Mouse (Mus musculus) brain, embryonic 14.5 days (tissue): ENCODE data around the gene Pank4. TPM values are rescaled to one million over a fixed set of nuclear protein-coding genes. Genes with fewer than 3 reads are reported as not detected.

ENCODE experiments used
- DNase-seq: peaks from one replicate; pipeline ENCODE4 v3.0.0-alpha.2; 2011; ENCODE audit warnings: low read depth
- CTCF ChIP-seq: fragments of 200-500 bp; IDR thresholded peaks from 2 replicates; pipeline ENCODE4 v1.5.1; 2012; ENCODE audit warnings: inconsistent platforms, mild to moderate bottlenecking, moderate library complexity, borderline replicate concordance; ENCODE audit not compliant: insufficient read depth, insufficient read length; ENCODE audit errors: extremely low read depth
- POLR2A ChIP-seq: fragments of 200-500 bp; IDR thresholded peaks from 2 replicates; pipeline ENCODE4 v1.6.1; 2012; ENCODE audit warnings: mild to moderate bottlenecking, inconsistent platforms, borderline replicate concordance; ENCODE audit not compliant: poor library complexity, insufficient read depth, insufficient read length, severe bottlenecking; ENCODE audit errors: extremely low read depth
- polyA plus RNA-seq: library from polyadenylated mRNA; depleted of rRNA; stranded (reverse); fragments of >200 nt; gene quantifications from 2 replicates; pipeline ENCODE4 v1.2.3, GENCODE M21; 2012; rRNA removed

The Pank4 gene
- polyA plus RNA-seq, result 68.0 and 95.5 TPM in 2 replicates

DNA sequence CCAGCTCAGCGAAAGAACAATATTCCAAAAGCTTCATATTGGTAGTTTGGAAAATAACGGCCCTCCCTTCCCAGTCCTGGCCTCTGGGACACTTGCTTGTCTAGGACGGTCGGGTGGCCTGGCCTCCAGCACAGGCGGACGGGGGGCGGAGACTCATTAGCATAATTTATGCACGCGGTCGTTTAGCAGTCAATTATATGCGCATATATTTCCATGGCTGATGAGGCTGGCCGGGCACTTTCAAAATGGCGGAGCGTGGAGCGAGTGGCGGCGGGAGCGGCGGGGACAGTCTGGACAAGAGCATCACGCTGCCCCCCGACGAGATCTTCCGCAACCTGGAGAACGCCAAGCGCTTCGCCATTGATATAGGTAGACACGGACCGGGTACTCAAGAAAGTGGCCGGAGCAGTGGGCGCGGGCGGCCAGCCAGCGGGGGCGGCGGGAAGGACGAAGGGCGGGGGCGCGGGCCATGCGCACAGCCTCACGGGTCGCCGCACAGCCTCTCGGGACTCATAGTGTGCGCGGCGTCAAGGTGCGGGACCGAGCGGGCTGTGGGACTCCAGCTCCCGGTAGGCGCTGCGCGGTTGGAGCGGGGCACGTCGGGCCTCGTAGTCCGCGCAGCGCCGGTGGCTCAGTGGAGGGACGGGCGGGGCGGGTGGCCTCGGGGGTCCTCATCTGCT, at the start of gene Pank4:
Pank4 (plus strand) TSS at position 223 of the 680 bp plus-strand sequence.
- TF ChIP-seq CTCF (no peak), POLR2A (peak; percentile 41)
- peak; percentile 97 for DNase-seq

DNA sequence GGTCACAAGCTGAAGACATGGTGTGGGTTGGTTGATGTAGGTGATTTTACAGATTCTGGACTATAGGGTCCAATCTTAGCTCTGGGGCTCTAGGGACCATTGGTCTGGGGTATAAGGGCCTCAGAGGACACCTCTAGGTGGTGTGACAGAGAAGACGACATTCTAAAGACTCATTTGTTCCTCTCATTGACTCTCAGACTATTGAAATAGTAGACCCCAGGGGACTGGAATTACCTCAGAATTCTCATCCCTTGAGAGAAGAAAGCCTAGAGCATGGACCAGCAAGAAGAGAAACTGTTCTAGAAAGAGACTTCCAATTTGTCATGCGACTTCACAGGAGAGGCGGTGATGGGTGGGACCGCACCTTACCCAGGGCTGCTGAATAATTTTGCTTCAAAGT, 49.7 kb upstream of the Pank4 start:
- TF ChIP-seq CTCF, result no peak
- TF ChIP-seq POLR2A, result no peak
- no peak for DNase-seq

DNA sequence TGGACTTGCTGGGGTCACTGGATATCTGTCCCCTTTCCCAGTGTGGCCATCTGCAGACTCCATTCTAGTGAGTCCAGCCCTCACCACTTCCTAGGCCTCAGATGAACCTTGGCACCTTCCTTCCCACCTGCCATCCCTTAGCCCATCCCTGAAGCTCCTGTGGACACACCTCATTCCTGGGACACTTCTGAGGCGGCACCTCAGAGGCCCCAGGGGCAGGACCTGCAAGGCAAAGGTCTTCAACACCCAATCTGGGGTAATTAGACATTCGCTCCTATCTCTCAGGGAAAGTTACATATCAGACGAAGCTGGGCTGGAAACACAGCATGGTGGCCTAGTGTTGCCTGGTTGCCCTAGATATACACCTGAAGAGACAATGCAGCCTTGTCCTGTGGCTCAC, 49.2 kb upstream of the Pank4 start:
- DNase-seq, result no peak
- no peak for TF ChIP-seq POLR2A
- no peak for TF ChIP-seq CTCF

DNA sequence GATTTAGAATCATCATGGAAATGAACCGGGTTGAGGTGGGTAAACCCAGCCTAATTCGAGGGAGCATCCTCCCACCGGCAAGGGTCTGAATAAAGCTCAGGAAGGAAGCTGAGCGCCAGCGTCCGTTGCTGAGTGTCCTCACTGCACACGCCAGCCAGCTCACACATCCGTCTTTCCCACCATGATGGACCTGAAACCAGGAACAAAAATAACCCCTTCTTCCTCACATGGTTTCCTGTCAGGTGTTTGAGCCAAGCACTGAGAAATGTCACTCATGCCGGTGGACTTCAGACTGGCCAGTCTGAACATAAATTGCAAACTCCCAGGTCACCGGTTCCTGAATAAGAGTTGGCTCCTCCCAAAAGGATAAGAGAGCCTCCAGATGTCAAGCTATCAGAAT, 48.6 kb upstream of the Pank4 start:
- DNase-seq, result no peak
- TF ChIP-seq POLR2A (no peak), CTCF (no peak)

DNA sequence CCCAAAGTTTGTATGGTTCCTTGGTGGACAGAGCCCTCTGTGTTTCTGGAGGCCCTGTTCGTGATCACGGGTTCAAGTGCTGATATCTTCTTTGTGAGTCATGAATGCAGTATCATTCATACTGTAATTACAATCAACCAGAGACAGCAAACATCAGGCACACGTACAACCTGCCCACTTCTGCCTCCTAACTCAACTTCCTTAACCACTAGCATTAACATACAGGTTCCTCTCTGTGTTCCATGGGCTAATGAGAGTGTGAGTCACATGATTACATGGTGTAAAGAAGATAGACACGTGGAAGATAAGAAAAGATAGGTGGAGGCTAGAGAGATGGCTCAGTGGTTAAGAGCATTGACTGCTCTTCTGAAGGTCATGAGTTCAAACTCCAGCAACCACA, 47.3 kb upstream of the Pank4 start:
- TF ChIP-seq POLR2A, result no peak
- no peak for TF ChIP-seq CTCF
- DNase-seq, result no peak

DNA sequence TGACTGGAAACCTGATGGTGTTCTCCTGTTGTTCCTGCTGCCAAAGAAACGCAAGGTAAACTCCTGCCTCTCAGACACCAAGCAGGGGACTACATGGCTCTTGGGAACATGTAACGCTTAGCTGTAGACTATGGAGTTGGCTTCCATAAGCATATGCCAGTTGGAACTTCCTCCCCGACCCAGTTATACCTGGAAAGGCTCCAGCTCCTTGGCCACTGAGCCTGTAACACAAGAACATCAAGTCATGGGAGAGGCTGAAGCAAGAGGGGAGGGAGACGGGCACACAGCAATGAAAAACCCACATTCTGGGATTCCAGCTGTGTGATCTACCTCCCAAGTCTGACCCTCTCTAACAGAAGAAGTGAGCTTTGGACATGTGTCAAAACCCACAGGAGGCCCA, 41.6 kb upstream of the Pank4 start:
- TF ChIP-seq CTCF (no peak), POLR2A (no peak)
- no peak for DNase-seq

DNA sequence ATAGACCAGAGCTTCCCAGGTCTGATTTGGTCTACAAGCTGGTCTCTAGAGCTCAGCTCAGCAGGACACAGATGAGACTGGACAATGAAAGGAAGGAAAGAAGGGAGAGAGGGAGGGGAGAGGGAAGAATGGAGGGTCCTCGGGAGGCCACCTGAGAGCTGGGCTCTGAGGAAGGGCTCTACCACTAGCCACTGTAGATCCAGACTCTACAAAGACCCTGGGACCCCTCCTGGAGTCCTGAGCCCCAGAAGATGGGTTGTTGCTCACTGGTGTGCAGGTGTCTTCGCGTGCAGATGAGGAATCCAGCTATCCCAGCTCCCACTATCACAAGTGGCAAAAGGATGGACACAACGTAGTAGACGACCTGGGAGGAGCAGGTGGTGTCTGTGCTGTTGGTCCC, 41.0 kb upstream of the Pank4 start:
- TF ChIP-seq POLR2A (no peak), CTCF (no peak)
- no peak for DNase-seq

DNA sequence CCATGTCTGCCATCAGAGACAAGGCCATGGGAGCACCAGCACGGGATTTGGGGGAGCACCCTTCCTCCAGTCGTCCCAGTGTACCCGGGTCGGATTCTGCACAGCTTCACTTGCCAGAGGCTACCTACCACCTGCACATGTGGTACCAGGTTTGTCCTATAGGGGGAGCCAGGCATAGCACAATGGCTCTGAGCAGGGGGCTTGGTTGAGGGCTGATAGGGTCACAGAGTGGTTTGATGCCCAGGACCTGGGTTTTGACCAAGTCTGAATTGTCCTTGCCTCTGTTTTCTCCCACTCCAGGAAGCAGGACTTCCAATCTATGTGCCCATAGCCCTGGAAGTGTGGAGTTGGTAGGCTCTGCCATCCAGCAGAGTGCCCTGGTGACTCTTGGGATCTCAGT, 38.5 kb upstream of the Pank4 start:
- no peak for DNase-seq
- TF ChIP-seq CTCF (peak; percentile 39; the same call in 1 of the 2 replicates), POLR2A (no peak)

DNA sequence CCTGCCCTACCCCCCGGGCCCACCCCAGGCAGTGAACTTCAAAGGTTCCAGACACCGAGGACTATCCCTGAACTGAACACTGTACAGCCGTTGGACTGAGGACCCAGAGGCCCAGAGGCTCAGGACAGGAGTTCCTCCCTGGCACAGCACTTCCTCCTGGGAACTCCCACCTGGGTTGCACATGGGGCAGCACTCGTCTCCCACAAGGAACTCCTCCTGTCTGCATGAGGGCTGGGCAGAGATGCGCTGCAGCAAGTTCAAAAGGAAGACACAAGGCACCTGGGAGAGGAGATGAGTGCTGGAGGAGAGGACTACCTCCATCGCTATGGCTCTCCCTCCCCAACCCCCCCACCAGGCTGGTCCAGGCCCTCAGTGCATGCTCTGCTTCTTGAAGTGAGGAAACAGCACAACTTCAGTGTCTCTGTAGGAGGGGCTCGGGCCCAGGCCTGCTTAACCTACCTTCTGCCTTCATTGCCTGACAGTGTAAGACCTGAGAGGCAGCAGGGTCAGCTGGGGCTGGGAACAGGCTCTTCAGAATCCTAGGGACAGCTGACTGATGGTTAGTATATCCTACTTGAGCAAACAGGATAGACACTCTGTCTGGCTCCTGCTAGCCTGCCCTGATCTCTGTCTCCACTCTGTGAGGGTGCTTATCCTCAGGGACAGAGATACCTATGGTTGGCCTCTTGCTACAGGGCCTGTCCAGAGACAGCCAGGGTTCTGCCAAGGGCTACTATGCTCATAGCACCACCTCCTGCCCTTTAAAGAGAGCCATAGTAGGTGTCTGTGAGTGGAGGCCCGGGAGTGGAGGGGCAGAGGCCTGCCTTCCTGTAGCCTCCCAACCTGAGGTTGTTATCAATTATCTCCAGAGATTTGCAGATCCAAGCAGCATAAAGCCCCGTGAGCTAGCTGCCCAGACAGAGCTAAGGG, 36.7 kb upstream of the Pank4 start:
- TF ChIP-seq CTCF (no peak), POLR2A (no peak)
- no peak for DNase-seq

DNA sequence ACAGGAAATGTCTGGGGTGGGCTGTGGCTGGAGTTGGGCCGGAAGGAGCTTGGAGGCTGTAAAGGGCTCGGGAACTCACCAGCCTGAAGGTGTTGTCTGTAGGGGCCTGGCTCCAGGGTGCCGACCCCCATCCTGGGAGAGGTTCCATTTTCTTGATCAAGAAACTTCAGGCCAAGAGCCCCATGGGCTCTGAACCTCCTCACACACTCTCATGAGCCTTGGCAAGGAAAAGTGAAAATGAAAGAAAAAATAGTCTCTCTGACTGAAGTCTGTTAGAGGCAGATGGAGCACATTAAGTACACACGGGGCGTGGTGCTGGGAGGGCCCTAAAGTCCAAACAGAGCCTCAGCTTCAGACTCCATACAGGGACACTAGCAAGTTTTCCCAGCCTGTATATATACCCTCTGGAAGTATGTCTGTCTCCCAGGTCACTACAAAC, 36.0 kb upstream of the Pank4 start:
- TF ChIP-seq CTCF (no peak), POLR2A (no peak)
- DNase-seq, result no peak

DNA sequence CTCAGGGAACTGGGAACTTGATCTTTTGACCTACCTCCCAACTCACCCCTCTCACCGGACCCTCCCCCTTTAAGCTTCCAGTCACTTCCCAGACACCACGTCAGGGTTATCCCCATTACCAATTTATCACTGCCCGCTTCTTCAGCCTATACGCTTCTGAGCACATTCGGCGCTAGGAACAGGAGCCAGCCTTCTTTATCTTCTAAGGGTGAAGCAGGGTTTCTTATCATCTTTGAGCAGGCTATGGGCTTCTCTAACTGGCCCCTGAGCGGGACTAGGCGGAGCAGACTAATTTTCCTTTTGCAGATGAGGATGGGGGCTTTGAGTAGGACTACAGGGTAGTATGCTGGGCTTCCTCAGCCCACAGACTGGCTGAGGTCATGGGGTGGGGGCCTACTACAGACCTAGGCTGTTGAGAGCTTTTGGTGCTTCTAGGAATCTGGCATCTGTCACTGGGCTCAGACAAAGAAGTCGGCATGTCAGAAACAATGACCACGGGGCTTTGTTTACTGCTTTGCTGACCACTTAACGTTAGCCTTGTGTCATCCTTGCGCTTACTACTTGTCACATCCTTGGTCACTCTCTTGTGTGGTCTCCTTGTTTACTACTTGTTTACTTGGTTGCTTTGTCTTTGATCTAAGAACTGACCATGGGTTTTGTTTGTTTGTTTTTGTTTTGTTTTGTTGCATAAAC, 35.4 kb upstream of the Pank4 start, which contains the start of gene Tnfrsf14:
Tnfrsf14 (minus strand) TSS at position 169 of the 693 bp plus-strand sequence.
- TF ChIP-seq CTCF (no peak), POLR2A (no peak)
- DNase-seq, result no peak
